Mouse (Mus musculus) lung, embryonic 16.5 days (tissue): ENCODE results near the gene Cldn12. TPM values are rescaled to one million over a fixed set of nuclear protein-coding genes. Genes with fewer than 3 reads are reported as not detected.

Source experiments
- ATAC-seq: fragments of 200-750 bp; cut with Nextera tagmentation; 2 replicates; pipeline ENCODE4 v1.8.0; 2017; ENCODE audit warnings: low read depth, mild to moderate bottlenecking, moderate library complexity
- H3K27ac ChIP-seq: fragments of 300-500 bp; sonication (generic); 2 replicates; pipeline ENCODE4 v1.5.1; 2014; ENCODE audit warnings: mild to moderate bottlenecking, control low read depth, low read length
- H3K27me3 ChIP-seq: fragments of 300-500 bp; sonication (generic); 2 replicates; pipeline ENCODE4 v1.6.1; 2014; ENCODE audit warnings: low read depth, low read length, mixed read lengths; ENCODE audit not compliant: control insufficient read depth, insufficient read depth
- H3K36me3 ChIP-seq: fragments of 300-500 bp; sonication (generic); 2 replicates; pipeline ENCODE4 v1.6.1; 2014; ENCODE audit warnings: low read length; ENCODE audit not compliant: control insufficient read depth, insufficient read depth
- H3K4me1 ChIP-seq: fragments of 300-500 bp; sonication (generic); replicated peaks from 2 replicates; pipeline ENCODE4 v1.6.1; 2014; ENCODE audit warnings: low read length, mixed read lengths; ENCODE audit not compliant: control insufficient read depth, insufficient read depth
- H3K4me2 ChIP-seq: fragments of 300-500 bp; sonication (generic); 2 replicates; pipeline ENCODE4 v1.6.1; 2014; ENCODE audit warnings: low read depth, low read length, control low read depth
- H3K4me3 ChIP-seq: fragments of 300-500 bp; sonication (generic); 2 replicates; pipeline ENCODE4 v1.5.1; 2014; ENCODE audit warnings: mild to moderate bottlenecking, low read length, control low read depth
- H3K9ac ChIP-seq: fragments of 300-500 bp; sonication (generic); 2 replicates; pipeline ENCODE4 v1.6.1; 2014; ENCODE audit warnings: low read length, control low read depth
- H3K9me3 ChIP-seq: fragments of 300-500 bp; sonication (generic); 2 replicates; pipeline ENCODE4 v1.6.1; 2016; ENCODE audit warnings: low read length; ENCODE audit not compliant: control insufficient read depth
- WGBS: fragments of 180-500 bp; shearing (Covaris S2); extraction: QIAGEN DNeasy Blood & Tissue Kit; methylation state at CpG from one replicate; pipeline ENCODE4 v1.1.7; 2014; 5-methylcytosine and 5-hydroxymethylcytosine counted together
- polyA plus RNA-seq: library from polyadenylated mRNA; unstranded; fragments of >200 nt; fragmentation: Nextera tagmentation; extraction: Ambion mirVana; gene quantifications from 2 replicates; pipeline ENCODE4 v1.2.1, GENCODE M21; 2015

The Cldn12 gene
- polyA plus RNA-seq, 1 experiment from 2014 or later, result 15.7 TPM

GRCm38 (mm10) chr5:5501583-5501982 lies 13.2 kb downstream of the Cldn12 start:
- H3K4me2 ChIP-seq, result no peak overlapping the region
- ATAC-seq, result no peak
- no peak overlapping the region for H3K9ac ChIP-seq
- WGBS, result 54% methylated on average over 2 of the region's 2 CpGs
- H3K27ac ChIP-seq, result no peak overlapping the region
- H3K4me1 ChIP-seq, result no peaks in the 10 kb centered on the region
- no peaks in the 10 kb centered on the region for H3K27me3 ChIP-seq
- no peaks in the 10 kb centered on the region for H3K9me3 ChIP-seq
- no peak overlapping the region for H3K4me3 ChIP-seq
- peaks cover 2% of the 10 kb centered on the region; the same call in 1 of the 2 replicates for H3K36me3 ChIP-seq

- H3K4me1 ChIP-seq, result no peaks in the 10 kb centered on the region; the same call in 1 of the 2 replicates
- peaks cover 2% of the 10 kb centered on the region; the same call in 1 of the 2 replicates for H3K27me3 ChIP-seq
- no peak overlapping the region for H3K4me2 ChIP-seq
- H3K36me3 ChIP-seq, result no peaks in the 10 kb centered on the region
- H3K9me3 ChIP-seq, result no peaks in the 10 kb centered on the region
- H3K9ac ChIP-seq, result no peak overlapping the region
- H3K4me3 ChIP-seq, result no peak overlapping the region
- WGBS, result 66% methylated on average over 3 of the region's 3 CpGs
- H3K27ac ChIP-seq, result no peak overlapping the region
- no peak for ATAC-seq
Observed at GRCm38 (mm10) chr5:5496393-5496792, 18.4 kb downstream of the Cldn12 start.

GRCm38 (mm10) chr5:5495042-5495441 lies 19.7 kb downstream of the Cldn12 start:
- 84% methylated on average over 4 of the region's 4 CpGs for WGBS
- Histone ChIP-seq H3K4me3 (no peak overlapping the region), H3K4me2 (no peak overlapping the region), H3K27ac (no peak overlapping the region), H3K27me3 (peaks cover 2% of the 10 kb centered on the region; the same call in 1 of the 2 replicates), H3K4me1 (no peaks in the 10 kb centered on the region; the same call in 1 of the 2 replicates), H3K9me3 (no peaks in the 10 kb centered on the region), H3K9ac (no peak overlapping the region), H3K36me3 (no peaks in the 10 kb centered on the region)
- ATAC-seq, result no peak

GRCm38 (mm10) chr5:5494269-5495005 lies 20.3 kb downstream of the Cldn12 start:
- no peak overlapping the region for H3K4me3 ChIP-seq
- H3K27me3 ChIP-seq, result peaks cover 2% of the 10 kb centered on the region; the same call in 1 of the 2 replicates
- no peaks in the 10 kb centered on the region; the same call in 1 of the 2 replicates for H3K4me1 ChIP-seq
- H3K9ac ChIP-seq, result no peak overlapping the region
- no peak overlapping the region for H3K4me2 ChIP-seq
- no peaks in the 10 kb centered on the region for H3K9me3 ChIP-seq
- no peaks in the 10 kb centered on the region for H3K36me3 ChIP-seq
- no peak overlapping the region for H3K27ac ChIP-seq
- ATAC-seq, result peak; percentile 45; the same call in 1 of the 2 replicates
- WGBS, result 36% methylated on average over 16 of the region's 16 CpGs

- H3K9me3 ChIP-seq, result no peaks in the 10 kb centered on the region
- H3K27me3 ChIP-seq, result peaks cover 2% of the 10 kb centered on the region; the same call in 1 of the 2 replicates
- H3K4me1 ChIP-seq, result no peaks in the 10 kb centered on the region; the same call in 1 of the 2 replicates
- no peak overlapping the region for H3K27ac ChIP-seq
- 92% methylated on average over 4 of the region's 4 CpGs for WGBS
- no peak overlapping the region for H3K4me2 ChIP-seq
- no peak for ATAC-seq
- no peaks in the 10 kb centered on the region for H3K36me3 ChIP-seq
- H3K9ac ChIP-seq, result no peak overlapping the region
- H3K4me3 ChIP-seq, result no peak overlapping the region
Observed at GRCm38 (mm10) chr5:5492163-5492562, 22.6 kb downstream of the Cldn12 start.

GRCm38 (mm10) chr5:5486071-5486470 lies 28.7 kb downstream of the Cldn12 start:
- H3K27me3 ChIP-seq, result no peaks in the 10 kb centered on the region
- ATAC-seq, result no peak
- WGBS, result 65% methylated on average over 3 of the region's 3 CpGs
- no peaks in the 10 kb centered on the region for H3K9me3 ChIP-seq
- H3K4me2 ChIP-seq, result no peak overlapping the region
- no peak overlapping the region for H3K27ac ChIP-seq
- no peak overlapping the region for H3K4me3 ChIP-seq
- no peaks in the 10 kb centered on the region for H3K4me1 ChIP-seq
- H3K36me3 ChIP-seq, result no peaks in the 10 kb centered on the region
- H3K9ac ChIP-seq, result no peak overlapping the region

- no peak for ATAC-seq
- no peak overlapping the region for H3K9ac ChIP-seq
- no peak overlapping the region for H3K27ac ChIP-seq
Observed at GRCm38 (mm10) chr5:5483254-5483858, 31.4 kb downstream of the Cldn12 start.

GRCm38 (mm10) chr5:5481662-5482061 lies 33.1 kb downstream of the Cldn12 start:
- ATAC-seq, result no peak
- Histone ChIP-seq H3K4me3 (no peak overlapping the region), H3K27me3 (no peaks in the 10 kb centered on the region), H3K36me3 (no peaks in the 10 kb centered on the region), H3K4me2 (no peak overlapping the region), H3K9me3 (no peaks in the 10 kb centered on the region), H3K27ac (no peak overlapping the region), H3K4me1 (no peaks in the 10 kb centered on the region), H3K9ac (no peak overlapping the region)
- WGBS, result 7% methylated on average over 1 of the region's 1 CpGs

More at GRCm38 (mm10) chr5:5483254-5483858, 31.4 kb downstream of the Cldn12 start:
- no peak overlapping the region for H3K4me3 ChIP-seq
- no peaks in the 10 kb centered on the region for H3K36me3 ChIP-seq
- H3K4me2 ChIP-seq, result no peak overlapping the region
- H3K9me3 ChIP-seq, result no peaks in the 10 kb centered on the region
- no peaks in the 10 kb centered on the region for H3K27me3 ChIP-seq
- H3K4me1 ChIP-seq, result no peaks in the 10 kb centered on the region
- WGBS, result 50% methylated on average over 9 of the region's 9 CpGs

- no peak within 1 kb of the TSS for H3K4me3 ChIP-seq
- no peak within 1 kb of the TSS for H3K4me2 ChIP-seq
- 86% methylated on average over 6 of the region's 6 CpGs for WGBS
- H3K9me3 ChIP-seq, result no peaks in the 10 kb centered on the region
- H3K4me1 ChIP-seq, result no peaks in the 10 kb centered on the region
- no peaks in the 10 kb centered on the region for H3K36me3 ChIP-seq
- no peak within 1 kb of the TSS for H3K9ac ChIP-seq
- H3K27me3 ChIP-seq, result no peaks in the 10 kb centered on the region
- ATAC-seq, result no peak
- H3K27ac ChIP-seq, result no peak within 1 kb of the TSS
Observed at GRCm38 (mm10) chr5:5479043-5479442, 35.7 kb downstream of the Cldn12 start, which contains the start of gene 1700015F17Rik. TSS of gene 1700015F17Rik (minus strand) at chr5:5479143.
